Mouse (Mus musculus) adipocyte (in vitro differentiated cells): Measurements from ENCODE around the gene Trcg1.

Experiments
- DNase-seq: peaks from one replicate; pipeline ENCODE4 v3.0.0-alpha.2; 2016; ENCODE audit warnings: low spot score

Gene Trcg1

DNA sequence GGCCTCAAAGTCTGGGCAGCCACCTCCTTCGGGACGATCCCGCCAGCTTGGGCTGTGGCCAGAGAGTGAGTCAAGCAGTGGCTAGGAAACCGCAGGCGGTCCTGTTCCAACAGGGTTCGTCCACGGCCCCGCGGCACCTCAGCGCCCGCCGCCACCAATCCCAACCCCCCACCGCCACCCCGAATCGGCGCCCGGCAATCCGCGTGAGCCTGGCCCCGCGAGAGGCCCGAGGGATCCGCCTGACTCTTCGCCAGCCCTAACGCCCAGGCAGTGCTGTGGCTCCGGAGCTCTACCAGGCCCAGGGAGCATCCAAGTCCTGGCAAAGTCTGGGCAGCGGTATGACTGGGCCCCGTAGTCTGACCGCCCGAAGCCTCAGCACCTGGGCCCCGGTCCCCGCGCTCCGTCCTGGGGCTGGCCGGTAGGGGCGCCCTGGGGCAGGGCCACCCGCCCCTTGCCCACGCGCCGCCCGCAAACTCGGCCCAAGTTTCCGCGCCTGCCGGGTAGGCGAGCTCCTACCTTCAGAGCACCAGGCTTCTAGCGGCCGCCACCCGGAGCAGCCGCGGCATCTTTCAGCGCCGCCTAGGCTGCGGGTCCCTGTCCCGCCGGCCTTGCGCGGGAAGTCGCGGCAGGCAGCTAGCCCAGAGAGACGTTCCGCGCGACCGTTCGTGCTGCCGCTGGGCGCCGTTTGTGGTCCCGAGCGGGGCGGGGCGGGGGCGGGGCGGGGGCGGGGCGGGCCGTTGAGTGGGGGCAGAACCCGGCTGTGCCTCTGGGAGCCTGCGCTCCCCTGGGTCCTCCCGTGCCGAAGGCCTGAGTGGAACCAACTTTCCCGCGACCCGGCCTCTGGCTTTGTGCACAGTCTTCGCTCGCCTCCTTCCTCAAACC lies 25.8 kb downstream of the Trcg1 start, which contains the start of gene 1700017B05Rik:
Gene 1700017B05Rik (minus strand): TSS at position 700 of the 882 bp plus-strand sequence.
- DNase-seq = peak; percentile 75

DNA sequence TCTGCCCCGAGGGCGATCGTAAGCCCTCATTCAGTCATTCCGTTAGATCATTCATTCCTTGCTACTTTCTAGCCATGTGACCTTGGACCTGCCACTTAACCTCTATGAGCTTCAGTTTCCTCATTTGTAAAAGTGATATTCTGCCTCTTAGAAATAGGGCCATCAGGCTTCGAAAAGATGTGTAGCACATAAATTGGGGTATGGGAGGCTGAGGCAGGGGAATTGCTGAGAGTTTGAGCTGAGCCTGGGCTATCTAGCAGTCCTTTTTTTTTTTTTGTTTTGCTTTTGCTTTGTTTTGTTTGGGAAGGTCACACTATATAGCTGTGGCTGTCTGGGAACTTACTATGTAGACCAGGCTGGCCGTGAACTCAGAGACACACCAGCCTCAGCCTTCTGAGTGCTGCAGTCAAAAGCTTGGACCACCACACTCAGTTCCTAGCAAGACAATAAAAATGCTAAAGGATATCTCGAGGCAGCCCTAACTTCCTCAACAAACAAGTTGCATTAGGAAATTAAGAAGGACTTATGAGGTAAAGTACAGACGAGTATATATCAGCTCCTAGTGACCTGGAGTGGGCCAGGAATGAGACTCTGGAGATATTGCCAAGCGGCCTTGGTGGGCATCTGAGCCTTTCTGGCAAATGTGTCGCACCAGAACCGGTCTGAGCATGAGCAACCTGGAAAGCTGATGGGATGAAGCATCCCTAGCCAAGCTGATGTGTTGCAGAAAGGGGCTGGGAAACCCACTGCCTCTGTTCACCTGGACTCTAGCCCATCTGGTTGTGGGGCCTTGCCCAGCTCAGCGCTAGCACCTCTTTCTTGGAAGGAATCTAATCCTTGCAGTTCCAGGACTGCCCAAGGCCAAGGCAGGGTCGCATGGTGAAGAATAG lies 26.7 kb downstream of the Trcg1 start:
- no peak for DNase-seq

DNA sequence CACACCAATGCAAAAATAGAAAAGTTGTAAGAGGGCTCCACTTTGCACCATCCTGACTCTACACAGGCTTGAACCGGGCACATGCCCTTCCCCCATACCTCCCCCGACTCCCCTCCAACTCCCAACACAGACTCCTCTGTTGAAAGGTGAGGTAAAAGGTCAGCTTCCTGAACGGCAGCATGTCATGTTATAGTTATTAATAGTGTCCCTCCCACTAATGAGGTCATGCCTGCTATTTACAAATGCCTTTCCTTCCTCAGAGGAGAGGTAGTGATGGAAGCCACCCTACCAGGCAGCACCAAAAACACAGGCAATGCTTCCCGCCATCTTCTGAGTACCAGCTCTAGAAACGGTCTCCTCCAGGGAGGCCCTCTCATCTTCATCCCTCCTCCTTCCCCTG lies 28.8 kb downstream of the Trcg1 start:
- DNase-seq = no peak

DNA sequence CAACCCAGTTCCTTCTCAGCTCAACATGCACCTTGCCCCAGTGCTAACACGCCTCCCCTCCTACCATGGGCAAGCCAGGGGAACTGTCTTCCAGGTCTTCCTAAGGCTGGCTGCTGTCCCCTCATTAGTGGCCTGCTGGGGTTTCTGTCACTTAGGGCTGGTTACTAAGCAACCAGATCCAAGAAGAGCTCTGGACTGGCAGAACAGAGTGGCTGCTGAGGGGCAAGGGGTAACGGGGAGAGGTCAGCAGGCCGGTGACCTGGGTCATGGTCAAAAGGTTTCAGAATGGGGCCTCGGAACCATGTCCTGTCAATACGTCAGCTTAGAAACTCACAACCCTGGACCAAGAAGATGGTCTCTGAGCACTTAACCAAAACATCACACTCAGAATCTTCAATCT lies 31.1 kb downstream of the Trcg1 start:
- no peak for DNase-seq

DNA sequence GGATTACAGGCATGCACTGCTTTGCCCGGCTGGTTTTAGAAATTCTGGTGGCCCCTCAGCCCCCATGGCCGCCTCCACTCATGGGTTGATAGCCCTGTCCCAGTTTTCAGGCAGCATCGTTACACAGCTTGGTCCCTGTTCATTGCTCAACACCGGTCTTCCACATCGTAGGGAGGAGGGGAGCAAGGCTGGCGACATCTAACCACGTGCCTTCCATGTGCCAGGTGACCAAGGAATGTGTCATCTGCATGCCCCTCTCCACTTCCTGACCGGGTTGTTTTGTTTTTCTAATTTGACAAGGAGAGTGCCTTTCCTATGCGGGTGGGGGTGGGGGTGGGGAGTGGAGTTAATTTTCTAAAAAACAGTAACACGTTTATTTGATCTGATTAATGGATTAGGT lies 31.7 kb downstream of the Trcg1 start:
- DNase-seq = no peak

DNA sequence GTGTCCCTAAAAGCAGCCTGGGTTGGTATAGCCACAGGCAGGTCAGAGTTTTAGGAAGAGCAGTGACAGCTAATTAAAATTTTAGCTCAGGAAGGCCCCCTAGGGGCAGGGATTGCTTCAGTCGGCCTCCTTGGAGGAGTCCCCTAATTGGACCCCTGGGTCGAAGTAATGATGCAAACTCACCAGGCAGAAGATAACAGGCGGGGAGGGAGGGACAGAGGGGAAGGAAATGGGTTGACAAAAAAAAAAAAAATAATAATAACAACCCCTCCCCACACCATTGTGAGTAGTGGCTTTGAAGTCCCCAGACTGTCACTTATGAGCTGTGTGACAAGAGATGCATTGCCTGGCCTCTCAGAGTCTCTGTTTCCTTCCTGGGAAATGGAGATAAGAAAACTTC lies 32.2 kb downstream of the Trcg1 start:
- no peak for DNase-seq

DNA sequence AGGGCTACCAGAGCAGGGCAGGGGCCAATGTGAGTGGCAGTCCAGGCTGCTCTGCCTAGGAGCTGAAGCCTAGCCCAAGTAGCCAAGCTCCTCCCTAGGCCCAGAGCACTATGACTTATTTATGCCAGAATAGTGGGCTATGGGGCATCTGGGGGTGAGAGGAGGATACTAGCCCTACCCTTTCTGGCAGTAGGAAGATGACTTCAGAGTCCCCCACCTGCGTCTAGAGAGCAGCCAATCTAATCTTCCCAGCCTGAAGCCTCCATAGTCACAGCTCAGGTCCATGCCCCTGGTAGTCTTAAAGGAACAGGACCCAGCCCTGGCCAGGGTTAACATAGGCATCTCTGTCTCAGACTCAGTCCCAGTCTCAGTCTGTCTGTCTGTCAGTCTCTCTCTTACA lies 33.0 kb downstream of the Trcg1 start:
- DNase-seq = no peak

DNA sequence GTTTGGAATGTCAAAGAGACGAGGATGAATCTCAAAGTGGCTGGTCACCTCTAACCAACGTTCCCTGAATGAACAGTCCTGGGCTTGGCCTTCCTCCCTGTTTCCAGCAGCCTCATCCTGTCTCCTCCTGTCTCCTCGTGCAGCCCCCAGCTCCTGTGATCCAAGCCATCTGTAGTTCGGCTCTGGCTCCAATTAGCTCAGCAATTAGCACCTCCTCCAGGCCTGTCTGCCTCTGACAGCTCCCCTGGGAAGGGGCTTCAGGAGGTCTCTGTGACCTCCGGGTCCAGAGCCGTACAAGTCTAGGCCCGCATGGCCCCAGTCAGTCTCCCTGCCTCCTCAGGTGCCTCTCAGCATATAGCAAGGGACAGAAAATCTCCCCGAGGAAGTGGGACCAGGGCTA lies 34.0 kb downstream of the Trcg1 start:
- no peak for DNase-seq

DNA sequence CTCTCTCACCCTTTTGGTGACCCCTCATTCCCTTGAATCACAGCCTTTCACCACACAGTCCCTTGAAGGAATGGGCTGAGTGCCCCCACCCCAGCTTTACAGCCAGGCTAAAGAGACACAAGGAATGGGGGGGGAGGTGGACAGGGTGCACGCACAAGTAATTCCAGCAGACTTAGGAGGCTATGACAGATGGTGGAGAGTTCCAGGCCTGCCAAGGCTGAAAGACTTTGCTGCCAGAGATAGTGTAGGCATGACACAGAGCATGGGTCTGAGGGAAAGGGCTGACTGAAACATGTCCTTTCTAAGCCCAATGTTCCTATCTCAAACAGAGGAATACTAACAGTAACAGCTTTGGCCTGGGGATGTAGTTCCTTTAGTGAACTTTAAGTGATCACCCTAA lies 34.7 kb downstream of the Trcg1 start:
- DNase-seq = peak; percentile 55

DNA sequence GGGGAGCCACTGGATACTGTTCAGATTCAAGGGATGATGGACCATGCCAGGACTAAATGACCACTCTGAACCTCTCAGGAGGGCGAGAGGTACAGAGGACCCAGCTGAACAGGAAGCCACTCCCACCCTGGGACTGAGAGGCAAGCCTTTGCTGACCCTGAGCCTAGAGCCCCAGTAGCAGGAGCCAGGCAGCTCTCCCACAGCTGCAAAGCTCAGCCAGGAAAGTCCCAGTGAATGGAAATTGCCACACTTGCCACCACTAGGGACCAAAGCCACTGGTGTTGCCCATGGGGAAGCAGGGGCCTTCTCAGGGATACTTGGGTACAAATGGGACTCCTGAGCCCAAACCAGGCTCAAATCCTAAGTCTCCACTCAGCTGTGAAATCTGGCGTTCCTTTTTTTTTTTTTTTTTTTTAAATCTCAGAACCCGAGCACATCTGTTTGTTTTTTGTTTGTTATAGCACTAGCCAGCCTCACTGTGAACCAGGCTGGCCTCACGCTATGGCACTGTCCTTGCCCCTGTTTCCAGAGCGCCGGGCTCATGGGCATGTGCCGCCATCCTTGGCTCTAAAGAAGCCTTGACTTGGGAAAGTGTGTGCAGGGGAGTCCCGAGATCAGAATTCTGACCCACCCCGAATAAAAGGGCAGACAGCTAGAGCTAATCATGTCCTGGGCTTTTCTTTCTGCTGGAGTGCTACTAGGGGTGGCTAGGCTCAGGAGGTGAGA lies 35.6 kb downstream of the Trcg1 start:
- peak; percentile 89 for DNase-seq

DNA sequence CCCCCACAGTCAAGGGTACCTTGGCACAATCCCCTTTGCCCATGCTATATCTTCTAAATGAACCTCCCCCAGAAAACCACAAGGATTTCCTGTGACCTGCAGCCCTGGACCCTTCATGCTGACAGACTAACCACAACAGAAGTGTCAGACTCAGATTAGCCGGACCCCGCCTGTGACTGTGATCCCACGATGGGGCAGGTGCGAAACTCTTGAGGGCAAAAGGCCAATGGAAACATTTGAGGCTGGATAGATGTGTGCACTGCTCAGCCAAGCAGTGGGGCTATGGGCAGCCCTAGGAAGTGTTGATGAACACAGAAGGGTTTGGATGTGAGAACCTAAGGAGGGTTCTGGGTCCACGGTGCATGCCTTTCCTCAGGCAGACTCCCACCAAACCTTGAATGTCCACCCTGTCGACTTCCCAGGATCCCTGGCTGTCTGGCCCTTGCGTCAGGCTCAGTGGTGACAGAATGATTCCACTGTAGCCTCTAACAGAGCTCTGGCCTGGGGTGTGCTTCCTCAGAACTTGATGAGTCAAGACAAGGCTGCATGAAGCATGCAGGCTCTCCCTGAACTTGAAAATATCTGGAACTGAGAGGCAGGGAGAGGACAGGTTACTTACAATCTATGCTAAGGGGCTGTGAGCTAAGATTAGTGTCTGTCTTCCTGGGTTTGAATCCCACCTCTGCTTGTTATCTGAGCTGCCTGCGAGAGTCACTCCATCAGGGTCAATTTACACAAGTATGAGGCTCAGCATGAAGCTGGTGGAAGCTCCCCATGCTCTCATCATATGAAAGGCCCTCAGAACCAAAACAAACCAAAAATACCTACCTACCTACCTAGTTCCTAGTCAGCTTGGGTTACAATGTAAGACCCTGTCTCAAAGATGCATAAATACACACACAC lies 36.8 kb downstream of the Trcg1 start:
- DNase-seq = no peak

DNA sequence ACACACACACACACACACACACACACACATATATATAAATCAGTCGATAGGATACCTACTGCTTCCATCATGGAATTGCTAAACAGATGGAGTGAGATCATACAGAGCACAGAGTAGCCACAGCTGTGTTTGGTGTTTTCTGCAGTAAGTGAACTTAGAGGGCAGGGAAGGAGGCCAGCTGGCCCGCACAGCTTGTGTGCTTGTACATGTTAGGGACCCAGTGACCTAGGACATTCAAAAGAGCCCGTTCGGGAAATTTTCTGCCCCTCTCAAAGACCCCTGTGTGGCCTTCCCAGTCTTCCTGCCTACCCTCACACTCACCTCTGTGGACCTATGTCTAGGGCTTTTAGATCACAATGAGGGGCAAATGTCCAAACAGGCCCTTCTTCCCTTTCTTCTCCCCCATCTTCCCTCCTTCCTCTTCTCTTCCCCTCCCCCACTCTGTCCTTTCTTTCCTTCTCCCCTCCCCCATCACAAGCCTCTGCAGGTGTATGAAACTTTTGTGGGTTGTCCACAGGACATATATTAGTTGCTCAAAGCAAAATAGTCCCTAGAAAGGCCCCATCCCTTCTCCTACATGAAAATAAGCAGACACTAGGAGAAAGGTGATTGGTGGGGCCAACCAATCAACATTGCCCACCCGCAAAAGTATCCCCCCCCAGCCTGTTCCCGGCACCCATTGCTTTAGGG lies 37.6 kb downstream of the Trcg1 start:
- DNase-seq = peak; percentile 79

DNA sequence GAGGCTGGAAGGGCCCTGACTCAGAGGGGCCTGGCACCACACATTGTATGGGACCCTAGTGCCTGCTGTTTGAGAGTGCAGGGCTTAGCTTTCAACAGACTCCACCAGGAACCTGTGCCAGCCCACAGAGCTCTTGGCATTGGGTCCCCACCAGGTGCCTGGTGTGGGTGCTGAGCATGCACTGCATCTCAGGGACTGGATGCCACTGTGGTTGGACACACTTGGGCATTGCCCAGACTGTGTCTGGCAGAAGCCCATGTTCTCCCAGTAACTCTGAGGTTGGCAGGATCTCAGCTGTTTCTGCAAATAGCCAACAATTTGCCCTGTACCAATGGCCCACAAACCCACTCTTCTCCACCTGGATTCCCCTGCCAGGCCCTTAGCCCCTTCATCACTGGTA lies 40.0 kb downstream of the Trcg1 start:
- peak; percentile 85 for DNase-seq

DNA sequence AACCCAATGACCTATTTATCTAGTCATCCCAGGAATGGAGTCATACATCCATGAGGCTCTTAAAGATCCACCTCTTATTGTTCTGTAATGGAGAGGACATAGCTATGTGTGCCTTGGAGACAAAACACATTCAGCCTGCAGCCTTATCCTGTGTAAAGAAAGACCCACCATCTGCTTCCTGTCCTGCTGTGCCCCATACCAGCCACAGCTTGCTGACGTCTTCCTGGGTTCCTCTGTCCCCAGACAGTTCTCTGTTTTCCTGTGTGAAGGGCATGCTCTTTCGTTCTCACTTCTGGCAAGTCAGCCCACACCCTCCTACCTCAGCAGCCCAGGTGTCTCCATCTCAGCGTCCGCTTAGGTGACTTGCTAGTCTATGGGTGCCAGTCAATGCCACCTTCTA lies 41.9 kb downstream of the Trcg1 start:
- no peak for DNase-seq

DNA sequence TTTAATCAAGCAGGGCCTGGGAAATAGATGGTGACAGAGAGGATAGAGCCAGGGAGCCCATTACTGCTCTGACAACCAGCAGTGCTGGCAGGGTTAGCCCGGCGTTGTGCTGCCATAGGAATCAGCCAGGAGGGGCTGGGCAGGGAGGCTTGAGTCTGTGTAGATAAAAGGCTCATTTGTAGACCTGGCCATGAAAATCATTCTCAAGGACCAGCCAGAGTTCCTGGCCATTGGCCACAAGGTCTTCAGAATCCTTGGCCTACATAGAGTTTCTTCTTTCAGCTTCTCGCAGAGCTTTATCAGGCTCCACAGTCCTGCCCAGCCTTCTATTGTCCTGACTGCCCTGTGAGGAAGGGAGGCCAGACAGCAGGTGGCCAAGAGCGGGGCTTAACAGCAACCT lies 43.1 kb downstream of the Trcg1 start:
- no peak for DNase-seq

DNA sequence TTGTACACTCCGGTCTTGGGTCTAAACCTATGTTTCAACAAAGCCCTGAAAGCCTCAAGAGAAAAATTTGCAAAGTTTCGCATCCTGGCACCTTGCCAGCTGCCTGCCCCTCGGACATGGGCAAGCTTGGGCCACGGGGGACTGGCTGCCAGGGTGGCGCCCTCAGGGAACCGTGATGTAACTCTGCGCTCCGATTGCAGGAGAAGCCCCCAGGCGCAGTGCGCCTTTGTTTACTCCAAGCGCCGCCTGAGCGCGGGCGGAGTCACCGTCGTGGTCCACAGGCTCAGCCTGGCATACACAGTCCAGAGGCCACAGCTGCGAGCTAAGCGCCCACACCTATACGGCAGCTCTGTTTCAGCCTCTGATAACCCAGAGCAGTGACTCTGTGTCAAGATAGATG lies 45.2 kb downstream of the Trcg1 start:
- DNase-seq = no peak

DNA sequence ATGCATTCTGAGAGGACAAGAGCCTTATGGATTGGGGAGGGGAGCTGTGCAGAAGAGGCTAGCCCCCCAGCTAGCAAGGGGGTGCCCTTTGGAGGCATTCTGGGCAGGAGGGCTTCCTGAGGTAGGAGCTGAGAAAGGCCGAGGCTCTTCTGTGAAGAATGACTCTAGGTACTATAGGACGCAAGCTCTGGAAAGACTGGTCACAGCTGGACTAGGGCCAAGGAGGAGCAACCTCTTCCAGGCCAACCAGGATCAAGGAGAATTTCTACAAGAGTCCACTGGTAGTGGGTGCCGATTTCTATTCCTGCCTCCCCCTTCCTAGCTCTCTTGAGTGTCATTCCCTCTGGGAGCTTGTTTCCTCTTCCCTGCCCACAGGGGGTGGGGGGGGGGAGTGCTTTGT lies 46.3 kb downstream of the Trcg1 start:
- peak; percentile 73 for DNase-seq

DNA sequence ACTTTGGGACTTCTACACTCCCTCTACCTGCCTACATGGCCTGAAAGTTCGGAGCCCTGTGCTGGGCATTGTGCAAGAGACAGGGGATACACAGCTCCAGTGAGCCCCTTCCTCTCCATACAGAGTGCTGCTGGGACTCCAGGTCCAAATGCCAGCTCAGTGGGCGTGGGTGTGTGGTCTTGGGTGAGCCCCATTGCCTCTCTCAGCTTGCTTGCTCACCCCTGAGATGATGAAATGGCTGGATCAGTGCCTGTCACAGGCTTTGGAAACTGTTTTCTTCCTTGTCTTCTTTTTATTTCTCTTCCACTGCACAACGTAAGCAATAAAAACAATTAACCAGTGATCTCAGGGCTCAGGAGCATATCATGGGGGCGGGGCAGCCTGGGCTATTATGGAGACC lies 47.0 kb downstream of the Trcg1 start:
- DNase-seq = peak; percentile 78

DNA sequence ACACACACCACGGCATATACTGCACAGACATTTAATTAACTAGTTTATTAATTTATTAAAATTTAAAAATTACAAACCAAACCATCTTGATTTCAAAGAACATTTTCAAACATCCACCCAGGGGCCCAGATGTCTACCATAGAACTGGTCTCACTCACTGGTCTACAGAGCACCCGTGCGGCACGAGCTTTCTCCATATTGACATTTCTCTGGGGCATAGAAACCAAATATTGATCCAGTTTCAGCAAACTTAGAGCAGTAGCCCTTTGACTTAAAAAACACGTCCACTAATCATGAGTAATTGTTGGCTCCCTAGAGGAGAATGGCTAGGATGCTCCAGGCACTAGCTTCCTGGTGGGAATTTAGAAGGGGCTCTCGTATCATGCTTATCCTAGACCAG lies 50.8 kb downstream of the Trcg1 start:
- DNase-seq = no peak

DNA sequence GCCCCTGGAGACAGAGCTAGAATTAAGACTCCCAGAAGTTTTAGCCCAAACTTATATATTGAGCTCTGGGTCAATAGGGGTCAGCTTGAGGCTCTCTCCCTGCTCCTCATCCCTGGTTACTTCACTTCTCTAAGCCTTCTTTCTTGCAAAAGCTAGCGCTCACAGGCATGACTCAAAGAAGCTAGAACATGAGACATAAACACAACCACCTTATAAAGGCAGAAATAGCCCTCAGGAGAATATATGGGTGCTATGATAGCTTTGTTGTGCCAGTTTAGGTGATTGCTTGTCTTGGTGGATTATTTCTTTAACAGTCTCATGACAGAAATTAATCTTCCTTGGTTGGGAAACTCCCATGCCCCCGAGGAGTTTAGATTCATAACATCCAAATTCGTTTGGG lies 58.5 kb downstream of the Trcg1 start:
- no peak for DNase-seq

DNA sequence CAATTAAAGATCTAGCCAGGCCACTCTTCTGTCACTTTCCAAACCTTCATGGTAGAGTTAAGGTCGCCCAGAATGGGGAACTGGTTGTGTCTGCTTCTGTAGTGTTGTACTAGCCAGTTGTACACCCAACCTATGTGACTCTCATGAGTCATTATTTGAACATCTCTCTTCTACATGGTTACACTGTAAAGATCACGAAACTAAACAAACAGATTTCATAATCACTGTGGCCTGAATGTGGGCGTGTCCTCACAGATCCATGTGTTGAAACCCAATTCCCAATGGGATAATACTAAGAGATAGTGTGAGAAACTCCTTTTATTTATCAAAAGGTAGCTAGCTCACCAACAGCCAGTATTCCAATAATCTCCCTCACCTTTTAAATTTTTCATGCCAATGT lies 59.3 kb downstream of the Trcg1 start:
- DNase-seq = peak; percentile 76
